Mouse (Mus musculus) spleen, adult 2 months (tissue): ENCODE results near the gene Dhrs11. TPM values are rescaled to one million over a fixed set of nuclear protein-coding genes. Genes with fewer than 3 reads are reported as not detected.
A peak's percentile ranks its signal among the peaks of the same experiment; 100 is the strongest.
"Not testable (repeated sequence)": the region's sequence is repeated elsewhere in the genome, so short reads cannot be mapped to it uniquely, and the experiment has no call there.

Experiments used
- DNase-seq, 2 experiments: peaks; one replicate each; pipeline versions ENCODE4 v3.0.0 to v3.0.0-alpha.2; 2012 to 2021; ENCODE audit warnings: low spot score in 2 of 2, low read depth in 1 of 2
- H3K27ac ChIP-seq: fragments of 200-500 bp; 2 replicates; pipeline ENCODE4 v1.5.1; 2012; ENCODE audit warnings: low read length, inconsistent platforms; ENCODE audit not compliant: insufficient read depth
- H3K27me3 ChIP-seq: fragments of 200-500 bp; 2 replicates; pipeline ENCODE4 v1.6.1; 2012; ENCODE audit warnings: mild to moderate bottlenecking, moderate library complexity, low read length, inconsistent platforms; ENCODE audit not compliant: control insufficient read depth, insufficient read depth
- H3K36me3 ChIP-seq: fragments of 200-500 bp; 2 replicates; pipeline ENCODE4 v1.6.1; 2012; ENCODE audit warnings: mild to moderate bottlenecking, low read length, inconsistent platforms; ENCODE audit not compliant: control insufficient read depth, insufficient read depth
- H3K4me1 ChIP-seq: fragments of 200-500 bp; 2 replicates; pipeline ENCODE4 v1.6.1; 2011; ENCODE audit warnings: inconsistent platforms; ENCODE audit not compliant: control insufficient read depth, insufficient read depth, insufficient read length
- H3K4me3 ChIP-seq: fragments of 200-500 bp; 2 replicates; pipeline ENCODE4 v1.5.1; 2011; ENCODE audit warnings: mild to moderate bottlenecking, inconsistent platforms; ENCODE audit not compliant: insufficient read depth, insufficient read length; ENCODE audit errors: extremely low read depth
- CTCF ChIP-seq: fragments of 200-500 bp; IDR thresholded peaks from 2 replicates; pipeline ENCODE4 v1.5.1; 2011; ENCODE audit warnings: mild to moderate bottlenecking, inconsistent platforms; ENCODE audit not compliant: insufficient read depth, insufficient read length, insufficient replicate concordance; ENCODE audit errors: extremely low read depth
- POLR2A ChIP-seq: fragments of 200-500 bp; IDR thresholded peaks from 2 replicates; pipeline ENCODE4 v1.6.1; 2011; ENCODE audit warnings: low read depth, low read length, inconsistent platforms
- WGBS: fragments of 180-500 bp; shearing (Covaris S2); methylation state at CpG from one replicate; pipeline ENCODE4 v1.1.7; 2018; 5-methylcytosine and 5-hydroxymethylcytosine counted together
- polyA plus RNA-seq: library from polyadenylated mRNA; depleted of rRNA; stranded (reverse); fragments of >200 nt; gene quantifications from 2 replicates; pipeline ENCODE4 v1.2.3, GENCODE M21; 2012; rRNA removed

Dhrs11 gene
- polyA plus RNA-seq = 88.9 and 126 TPM in 2 replicates

DNA sequence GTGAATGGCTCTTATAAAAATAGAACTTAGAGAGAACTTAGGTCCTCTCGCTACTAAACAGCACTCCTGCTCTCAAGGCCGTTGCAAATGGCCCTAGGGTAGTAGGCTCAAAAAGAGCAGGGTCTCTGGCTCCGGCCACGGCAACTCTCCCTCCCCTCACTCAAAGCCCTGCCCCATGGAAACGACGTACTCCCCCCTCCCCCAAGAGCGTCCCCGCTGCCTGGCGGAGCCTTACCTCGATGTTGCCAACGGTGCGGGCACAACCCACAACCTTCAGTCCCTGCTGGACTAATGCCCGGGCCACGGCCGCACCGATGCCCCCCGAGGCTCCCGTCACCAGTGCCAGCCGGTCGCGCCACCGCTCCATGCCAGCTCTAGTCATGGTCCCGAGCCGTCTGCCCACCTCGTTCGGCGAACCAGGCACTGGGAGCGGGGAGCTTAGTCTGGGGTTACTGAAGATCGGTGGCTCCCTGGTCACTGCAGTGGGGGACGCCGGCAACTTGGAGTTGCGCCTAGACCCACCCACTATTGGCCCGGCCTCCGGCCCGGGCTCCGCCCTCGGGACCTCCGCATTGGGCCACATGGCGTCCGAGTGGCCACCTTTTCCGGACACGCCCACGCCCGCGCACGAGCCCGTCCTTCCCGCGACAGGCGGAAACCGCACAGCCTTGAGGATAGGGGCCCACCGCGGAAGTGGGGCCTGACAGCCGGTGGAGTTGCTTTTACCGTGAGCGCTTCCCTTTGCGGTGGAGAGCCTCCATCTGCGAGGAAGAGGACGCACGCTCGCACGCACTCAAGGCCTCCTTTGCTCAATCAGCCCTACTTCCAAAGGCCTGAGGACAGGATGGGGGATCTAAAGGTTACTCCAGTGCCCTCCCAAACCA lies at the start of gene Dhrs11:
Dhrs11 (minus strand) TSS at position 479 of the 884 bp plus-strand sequence.
- Histone ChIP-seq H3K27ac (peak within 1 kb of the TSS; percentile 74), H3K4me1 (peaks cover 4% of the 10 kb centered on the region; the same call in 1 of the 2 replicates), H3K27me3 (no peaks in the 10 kb centered on the region), H3K36me3 (peaks cover 11% of the 10 kb centered on the region), H3K4me3 (peak within 1 kb of the TSS; percentile 89)
- peak; percentile 63 to 93 for DNase-seq
- 1% methylated on average over 62 of the region's 62 CpGs for WGBS
- TF ChIP-seq POLR2A (peak; percentile 17; the same call in 1 of the 2 replicates), CTCF (no peak)

DNA sequence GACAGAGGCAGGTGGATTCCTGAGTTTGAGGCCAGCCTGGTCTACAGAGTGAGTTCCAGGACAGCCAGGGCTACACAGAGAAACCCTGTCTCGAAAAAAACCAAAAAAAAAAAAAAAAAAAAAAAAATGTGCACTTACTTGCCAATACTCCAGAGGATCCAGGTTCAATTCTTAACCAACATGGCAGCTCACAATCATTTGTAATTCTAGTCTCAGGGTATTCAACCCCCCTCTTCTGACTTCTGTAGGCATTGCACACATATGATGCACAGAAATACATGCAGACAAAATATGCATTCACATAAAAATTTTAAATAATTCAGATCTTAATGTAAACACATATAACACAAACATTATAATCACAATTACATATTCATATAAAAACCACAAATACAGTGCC lies 47.2 kb upstream of the Dhrs11 start:
- not testable (repeated sequence) for H3K36me3 ChIP-seq, DNase-seq, H3K27ac ChIP-seq, H3K27me3 ChIP-seq, H3K4me1 ChIP-seq, H3K4me3 ChIP-seq
- WGBS = 44% methylated on average over 1 of the region's 1 CpGs

DNA sequence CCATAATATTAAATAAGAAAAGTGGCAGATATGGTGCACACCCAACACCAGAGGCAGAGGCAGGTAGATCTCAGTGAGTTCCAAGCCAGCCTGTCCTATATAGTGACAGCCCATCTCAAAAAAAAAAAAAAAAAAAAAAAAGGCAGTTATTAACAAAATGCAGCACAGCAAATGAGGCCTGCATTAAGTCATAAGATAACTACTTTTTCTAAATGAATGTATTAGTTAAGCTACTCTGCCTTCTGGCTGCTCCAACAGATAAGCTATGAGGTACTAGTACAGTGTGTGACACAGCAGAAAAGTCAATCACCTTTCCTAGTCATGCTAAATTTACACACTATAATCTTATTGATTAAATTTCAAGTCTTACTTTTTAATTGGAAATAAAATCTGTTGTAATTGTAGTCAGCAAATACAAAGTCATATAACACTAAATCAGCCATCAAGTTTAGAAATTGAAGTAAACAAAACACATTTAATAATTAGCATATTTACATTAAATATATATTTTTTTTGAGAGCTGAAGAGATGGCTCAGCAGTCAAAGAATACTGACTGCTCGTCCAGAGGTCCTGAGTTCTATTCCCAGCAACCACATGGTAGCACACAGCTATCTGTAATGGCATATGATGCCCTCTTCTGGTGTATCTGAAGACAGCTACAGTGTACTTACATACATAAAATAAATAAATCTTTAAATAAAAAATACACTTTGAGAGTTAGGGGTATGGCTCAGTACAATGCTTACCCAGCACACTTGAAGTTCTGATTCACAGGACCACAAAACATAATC lies 44.4 kb upstream of the Dhrs11 start:
- no peak for DNase-seq
- TF ChIP-seq POLR2A = no peak
- TF ChIP-seq CTCF = no peak
- Histone ChIP-seq H3K4me1 (0 out of 2 replicates have a peak, but pooled peaks cover 1% of the 10 kb centered on the region), H3K4me3 (no peak overlapping the region), H3K27ac (no peak overlapping the region), H3K27me3 (no peaks in the 10 kb centered on the region), H3K36me3 (peaks cover 2% of the 10 kb centered on the region)
- WGBS = 74% methylated on average over 1 of the region's 1 CpGs

DNA sequence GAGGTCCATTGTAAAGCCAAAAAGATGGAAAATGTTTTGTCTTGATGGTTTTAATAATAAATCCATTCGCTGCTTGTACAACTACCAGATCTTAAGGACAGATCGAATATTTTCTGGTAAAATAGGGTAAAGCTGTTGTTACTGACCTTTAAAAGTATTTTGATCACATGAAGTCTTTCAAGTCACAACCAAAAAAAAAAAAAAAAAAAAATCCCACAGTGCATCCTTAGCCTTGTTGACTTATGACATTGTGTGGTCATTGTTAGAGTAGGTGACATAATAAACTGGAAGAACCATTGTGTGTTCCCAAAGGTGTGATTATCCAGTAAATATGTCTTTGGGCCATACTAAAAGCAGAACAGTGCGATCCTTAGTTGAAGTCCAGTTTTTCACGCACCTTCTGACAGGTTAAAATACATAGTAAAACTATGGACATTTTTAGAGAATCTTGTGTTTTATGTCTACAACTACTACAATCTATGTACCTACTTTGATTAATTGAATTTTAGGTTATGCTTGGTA lies 42.8 kb upstream of the Dhrs11 start:
- Histone ChIP-seq H3K27ac (peak overlapping the region; percentile 98), H3K4me1 (peaks cover 3% of the 10 kb centered on the region; the same call in 1 of the 2 replicates), H3K4me3 (peak overlapping the region; percentile 83), H3K27me3 (no peaks in the 10 kb centered on the region), H3K36me3 (peaks cover 1% of the 10 kb centered on the region; the same call in 1 of the 2 replicates)
- TF ChIP-seq CTCF = no peak
- no peak for TF ChIP-seq POLR2A
- WGBS = 59% methylated on average over 4 of the region's 4 CpGs
- DNase-seq = no peak

DNA sequence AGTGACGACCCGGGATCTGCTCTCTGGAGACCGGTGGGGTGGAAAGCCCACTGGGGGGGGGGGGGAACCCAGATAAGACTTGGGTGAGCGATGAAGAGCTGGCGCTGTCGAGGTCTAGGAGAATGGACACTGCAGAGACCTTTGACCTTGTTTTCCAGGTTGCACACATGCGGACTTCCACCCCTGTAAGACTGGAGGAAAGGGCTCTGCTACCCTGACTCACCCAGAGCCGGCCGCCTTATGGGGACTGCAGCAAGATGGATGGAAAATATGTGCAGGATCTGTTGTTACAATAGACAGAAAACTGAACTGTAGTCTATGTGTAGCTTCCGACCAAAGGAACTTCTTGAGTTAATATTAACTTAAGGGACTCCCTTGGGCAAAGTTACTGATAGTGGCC lies 42.3 kb upstream of the Dhrs11 start:
- TF ChIP-seq CTCF (no peak), POLR2A (no peak)
- peaks cover 1% of the 10 kb centered on the region; the same call in 1 of the 2 replicates for H3K36me3 ChIP-seq
- peak overlapping the region; percentile 83 for H3K4me3 ChIP-seq
- no peaks in the 10 kb centered on the region for H3K27me3 ChIP-seq
- H3K4me1 ChIP-seq = peaks cover 7% of the 10 kb centered on the region; the same call in 1 of the 2 replicates
- peak overlapping the region; percentile 98 for H3K27ac ChIP-seq
- DNase-seq = peak; percentile 23 to 29
- WGBS = 1% methylated on average over 10 of the region's 10 CpGs

DNA sequence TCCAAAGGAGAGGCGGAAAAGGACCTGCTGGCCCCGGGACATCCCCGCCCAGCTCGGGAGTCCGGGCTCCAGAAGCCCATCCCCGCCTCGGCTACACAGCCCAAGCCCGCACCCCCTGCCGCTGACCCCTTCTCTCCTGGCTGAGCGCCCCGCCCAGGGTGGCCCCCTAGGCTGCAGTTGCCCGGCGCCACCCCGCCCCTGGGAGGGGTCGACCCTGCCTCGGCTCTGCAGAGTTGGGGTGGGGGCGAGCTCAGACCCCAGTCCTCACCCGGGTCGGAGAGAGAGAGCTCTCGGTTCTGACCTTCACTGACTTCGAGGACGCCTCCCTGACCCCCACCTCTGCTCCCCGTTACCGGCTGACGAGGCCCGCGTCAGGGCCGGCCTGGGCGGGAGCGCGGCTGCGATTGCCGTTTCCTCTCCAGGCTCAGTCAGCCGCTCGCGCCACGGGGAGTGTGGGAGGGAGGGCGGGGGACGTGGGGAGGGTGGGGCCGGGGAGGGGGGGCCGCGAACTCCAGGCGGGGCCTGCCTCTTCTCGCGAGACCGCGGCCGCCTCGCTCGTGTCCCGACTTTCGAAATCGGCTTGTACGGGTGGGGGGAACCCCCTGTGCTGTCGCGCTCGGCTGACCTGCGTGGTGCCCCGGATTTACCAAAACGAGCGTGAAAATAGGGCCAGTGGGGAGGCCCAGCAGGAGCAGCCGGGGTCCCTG lies 41.7 kb upstream of the Dhrs11 start, which contains the start of gene Ggnbp2:
Ggnbp2 (minus strand) TSS at position 481 of the 707 bp plus-strand sequence.
- peaks cover 7% of the 10 kb centered on the region; the same call in 1 of the 2 replicates for H3K4me1 ChIP-seq
- WGBS = under 1% methylated on average over 41 of the region's 62 CpGs
- no peaks in the 10 kb centered on the region for H3K27me3 ChIP-seq
- H3K27ac ChIP-seq = peak within 1 kb of the TSS; percentile 99
- H3K4me3 ChIP-seq = peak within 1 kb of the TSS; percentile 83
- TF ChIP-seq POLR2A = peak; percentile 57
- TF ChIP-seq CTCF = no peak
- peaks cover 1% of the 10 kb centered on the region; the same call in 1 of the 2 replicates for H3K36me3 ChIP-seq
- peak; percentile 91 to 94 for DNase-seq
